Mouse (Mus musculus): ENCODE data around the gene Arhgef3.

- TF ChIP-seq CTCF (IDR thresholded peaks at IDR 0.05) (no peak), POLR2A (IDR thresholded peaks at IDR 0.05; ENCODE audit: insufficient read depth, low read depth, low read length) (no peak), EP300 (IDR thresholded peaks at IDR 0.05; ENCODE audit: insufficient read depth, low read depth, low read length) (no peak)
These were observed 134.4 kb downstream of the Arhgef3 start for GRCm38 (mm10) chr14:27249121-27249520.

All from heart, adult 2 months (tissue).